Mouse (Mus musculus) intestine, embryonic 15.5 days (tissue): Measurements from ENCODE around the gene Sptbn1. TPM values are rescaled to one million over a fixed set of nuclear protein-coding genes. Genes with fewer than 3 reads are reported as not detected.

Source experiments
- ATAC-seq: fragments of 200-750 bp; cut with Nextera tagmentation; 2 replicates; pipeline ENCODE4 v1.8.0; 2017; ENCODE audit warnings: moderate TSS enrichment, moderate library complexity
- H3K27ac ChIP-seq: fragments of 300-500 bp; sonication (generic); 2 replicates; pipeline ENCODE4 v1.5.1; 2015; ENCODE audit warnings: mild to moderate bottlenecking, inconsistent platforms
- H3K27me3 ChIP-seq: fragments of 300-500 bp; sonication (generic); replicated peaks from 2 replicates; pipeline ENCODE4 v1.6.1; 2015; ENCODE audit warnings: inconsistent platforms
- H3K36me3 ChIP-seq: fragments of 300-500 bp; sonication (generic); 2 replicates; pipeline ENCODE4 v1.6.1; 2015; ENCODE audit warnings: inconsistent platforms
- H3K4me1 ChIP-seq: fragments of 300-500 bp; sonication (generic); replicated peaks from 2 replicates; pipeline ENCODE4 v1.6.1; 2015; ENCODE audit warnings: inconsistent platforms
- H3K4me2 ChIP-seq: fragments of 300-500 bp; sonication (generic); replicated peaks from 2 replicates; pipeline ENCODE4 v1.6.1; 2015; ENCODE audit warnings: mild to moderate bottlenecking, inconsistent platforms
- H3K4me3 ChIP-seq: fragments of 300-500 bp; sonication (generic); replicated peaks from 2 replicates; pipeline ENCODE4 v1.5.1; 2015; ENCODE audit warnings: inconsistent platforms
- H3K9ac ChIP-seq: fragments of 300-500 bp; sonication (generic); 2 replicates; pipeline ENCODE4 v1.6.1; 2015; ENCODE audit warnings: inconsistent platforms
- H3K9me3 ChIP-seq: fragments of 300-500 bp; sonication (generic); 2 replicates; pipeline ENCODE4 v1.6.1; 2016; ENCODE audit warnings: inconsistent platforms
- WGBS: fragments of 180-500 bp; shearing (Covaris S2); methylation state at CpG from one replicate; pipeline ENCODE4 v1.1.7; 2015; 5-methylcytosine and 5-hydroxymethylcytosine counted together
- polyA plus RNA-seq: library from polyadenylated mRNA; unstranded; fragments of >200 nt; fragmentation: Nextera tagmentation; extraction: Ambion mirVana; gene quantifications from 2 replicates; pipeline ENCODE4 v1.2.1, GENCODE M21; 2015

The Sptbn1 gene
- polyA plus RNA-seq, 1 experiment from 2014 or later = 117 TPM

- ATAC-seq = no peak
- H3K36me3 ChIP-seq = no peaks in the 10 kb centered on the region
- no peak overlapping the region for H3K4me3 ChIP-seq
- no peak overlapping the region for H3K4me2 ChIP-seq
- WGBS = 79% methylated on average over 4 of the region's 4 CpGs
- H3K4me1 ChIP-seq = 0 out of 2 replicates have a peak, but pooled peaks cover 2% of the 10 kb centered on the region
- H3K27ac ChIP-seq = no peak overlapping the region
- H3K9me3 ChIP-seq = no peaks in the 10 kb centered on the region
- H3K9ac ChIP-seq = no peak overlapping the region
- H3K27me3 ChIP-seq = no peaks in the 10 kb centered on the region
Observed at GRCm38 (mm10) chr11:30249452-30250016, 18.4 kb downstream of the Sptbn1 start.

DNA sequence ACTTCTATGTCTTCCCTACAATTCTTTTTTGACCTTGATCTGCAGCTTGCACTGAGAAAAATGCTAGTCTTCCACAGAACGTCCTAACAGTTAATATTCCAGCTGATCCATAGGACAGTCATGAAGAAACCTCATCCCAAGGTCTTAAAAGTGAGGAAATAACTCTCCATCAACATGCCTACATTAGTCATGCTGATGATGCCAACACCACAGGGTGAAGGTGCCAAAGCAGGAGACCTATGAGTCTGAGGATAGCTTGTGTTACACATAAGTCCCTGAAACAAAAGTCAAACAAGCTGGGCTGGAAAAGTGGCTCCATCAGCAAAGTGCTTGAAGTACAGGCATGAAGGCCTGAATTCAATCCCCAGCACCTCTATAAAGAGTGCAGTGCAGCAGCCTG lies 20.9 kb downstream of the Sptbn1 start:
- Histone ChIP-seq H3K9ac (no peak overlapping the region), H3K4me1 (0 out of 2 replicates have a peak, but pooled peaks cover 2% of the 10 kb centered on the region), H3K9me3 (no peaks in the 10 kb centered on the region), H3K4me3 (no peak overlapping the region), H3K27ac (no peak overlapping the region), H3K36me3 (no peaks in the 10 kb centered on the region), H3K27me3 (no peaks in the 10 kb centered on the region), H3K4me2 (no peak overlapping the region)
- WGBS = 59% methylated on average over 1 of the region's 1 CpGs
- ATAC-seq = no peak

GRCm38 (mm10) chr11:30246161-30246560 lies 21.8 kb downstream of the Sptbn1 start:
- no peak for ATAC-seq
- H3K9me3 ChIP-seq = no peaks in the 10 kb centered on the region
- WGBS = 51% methylated on average over 11 of the region's 11 CpGs
- H3K4me1 ChIP-seq = 0 out of 2 replicates have a peak, but pooled peaks cover 2% of the 10 kb centered on the region
- no peak overlapping the region for H3K9ac ChIP-seq
- no peaks in the 10 kb centered on the region for H3K27me3 ChIP-seq
- H3K36me3 ChIP-seq = no peaks in the 10 kb centered on the region
- no peak overlapping the region for H3K4me3 ChIP-seq
- H3K4me2 ChIP-seq = no peak overlapping the region
- no peak overlapping the region for H3K27ac ChIP-seq

- no peaks in the 10 kb centered on the region for H3K36me3 ChIP-seq
- H3K4me3 ChIP-seq = no peak overlapping the region
- H3K27ac ChIP-seq = no peak overlapping the region
- no peak overlapping the region for H3K4me2 ChIP-seq
- H3K27me3 ChIP-seq = no peaks in the 10 kb centered on the region
- H3K9ac ChIP-seq = no peak overlapping the region
- no peaks in the 10 kb centered on the region for H3K9me3 ChIP-seq
- ATAC-seq = no peak
- WGBS = 53% methylated on average over 1 of the region's 1 CpGs
- H3K4me1 ChIP-seq = 0 out of 2 replicates have a peak, but pooled peaks cover 2% of the 10 kb centered on the region
Observed at GRCm38 (mm10) chr11:30244172-30244571, 23.8 kb downstream of the Sptbn1 start.

DNA sequence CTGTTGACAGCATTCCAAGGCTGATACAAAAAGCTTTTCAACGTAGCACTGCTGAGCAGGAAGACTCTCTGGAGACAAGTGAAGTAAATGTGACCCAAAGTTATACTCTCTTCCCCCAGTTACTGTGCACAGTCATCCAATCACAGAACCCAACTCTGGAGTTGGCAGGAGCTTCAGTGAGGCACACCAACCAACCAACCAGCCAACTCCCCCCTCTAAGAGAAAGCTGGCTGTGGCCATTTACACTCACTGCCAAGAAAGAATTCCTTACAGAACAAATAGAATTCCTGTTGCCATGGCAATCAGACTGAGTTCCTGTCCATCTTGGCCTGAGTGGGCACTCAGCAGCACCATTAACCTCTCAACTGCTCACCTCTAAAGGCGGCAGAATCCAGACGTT lies 24.4 kb downstream of the Sptbn1 start:
- H3K36me3 ChIP-seq = no peaks in the 10 kb centered on the region
- H3K27ac ChIP-seq = no peak overlapping the region
- WGBS = 49% methylated on average over 3 of the region's 3 CpGs
- H3K9ac ChIP-seq = no peak overlapping the region
- no peaks in the 10 kb centered on the region for H3K27me3 ChIP-seq
- no peaks in the 10 kb centered on the region for H3K9me3 ChIP-seq
- no peak overlapping the region for H3K4me3 ChIP-seq
- H3K4me2 ChIP-seq = no peak overlapping the region
- H3K4me1 ChIP-seq = 0 out of 2 replicates have a peak, but pooled peaks cover 2% of the 10 kb centered on the region
- ATAC-seq = no peak

DNA sequence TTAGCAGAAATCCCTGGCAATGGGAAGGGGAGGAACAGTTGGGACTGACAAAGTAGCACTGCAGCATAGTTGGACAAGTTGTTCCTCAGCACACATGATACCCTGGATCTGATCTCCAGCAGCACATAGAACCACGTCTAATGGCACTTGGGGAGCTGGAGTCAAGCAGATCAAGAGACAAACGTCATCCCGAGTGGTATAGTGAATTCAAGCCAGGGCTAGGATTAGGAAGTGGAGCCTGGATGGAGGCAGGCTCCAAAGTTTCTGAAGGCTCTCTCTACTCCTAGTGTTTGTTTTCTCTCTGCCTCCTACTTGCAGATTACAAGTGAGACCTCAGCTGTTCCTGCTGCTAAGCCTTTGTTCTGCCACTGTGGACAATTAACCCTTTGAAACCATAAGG lies 27.1 kb downstream of the Sptbn1 start:
- 64% methylated on average over 3 of the region's 3 CpGs for WGBS
- no peaks in the 10 kb centered on the region for H3K27me3 ChIP-seq
- H3K9ac ChIP-seq = no peak overlapping the region
- H3K36me3 ChIP-seq = no peaks in the 10 kb centered on the region
- no peak overlapping the region for H3K4me2 ChIP-seq
- no peak for ATAC-seq
- H3K9me3 ChIP-seq = no peaks in the 10 kb centered on the region
- no peak overlapping the region for H3K27ac ChIP-seq
- H3K4me1 ChIP-seq = no peaks in the 10 kb centered on the region
- no peak overlapping the region for H3K4me3 ChIP-seq

GRCm38 (mm10) chr11:30237960-30238359 lies 30.0 kb downstream of the Sptbn1 start:
- no peak overlapping the region for H3K27ac ChIP-seq
- no peaks in the 10 kb centered on the region for H3K9me3 ChIP-seq
- 73% methylated on average over 4 of the region's 4 CpGs for WGBS
- H3K4me1 ChIP-seq = 0 out of 2 replicates have a peak, but pooled peaks cover 1% of the 10 kb centered on the region
- H3K4me2 ChIP-seq = no peak overlapping the region
- no peaks in the 10 kb centered on the region for H3K36me3 ChIP-seq
- H3K27me3 ChIP-seq = no peaks in the 10 kb centered on the region
- no peak for ATAC-seq
- H3K4me3 ChIP-seq = no peak overlapping the region
- H3K9ac ChIP-seq = no peak overlapping the region

DNA sequence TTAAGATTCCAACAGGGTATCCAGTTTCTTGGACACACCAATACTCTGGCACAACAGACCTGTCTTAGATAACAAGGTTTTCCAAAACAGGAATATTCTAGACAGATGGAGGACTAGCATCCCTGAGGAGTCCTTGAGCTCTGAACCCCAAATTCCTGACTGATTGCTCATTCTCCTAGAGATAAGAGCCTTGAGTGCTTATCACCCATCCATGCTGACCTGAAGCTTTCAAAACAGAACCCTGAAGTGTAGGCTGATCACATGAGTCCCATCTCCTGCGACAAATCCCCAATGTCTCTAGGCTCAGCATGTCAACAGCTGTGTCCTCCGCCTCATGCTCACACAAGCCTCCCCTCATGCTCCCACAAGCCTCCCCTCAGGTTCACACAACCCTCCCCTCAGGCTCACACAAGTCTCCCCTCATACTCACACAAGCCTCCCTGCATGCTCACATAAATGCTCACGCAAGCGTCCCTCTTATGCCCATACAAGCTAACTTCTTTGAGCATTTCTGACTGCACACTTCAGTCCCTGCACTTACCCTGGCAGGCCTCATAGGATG lies 31.2 kb downstream of the Sptbn1 start:
- H3K9me3 ChIP-seq = no peaks in the 10 kb centered on the region
- no peak for ATAC-seq
- 77% methylated on average over 4 of the region's 4 CpGs for WGBS
- no peak overlapping the region for H3K4me3 ChIP-seq
- no peak overlapping the region for H3K27ac ChIP-seq
- 0 out of 2 replicates have a peak, but pooled peaks cover 2% of the 10 kb centered on the region for H3K4me1 ChIP-seq
- H3K4me2 ChIP-seq = no peak overlapping the region
- H3K36me3 ChIP-seq = no peaks in the 10 kb centered on the region
- no peaks in the 10 kb centered on the region for H3K27me3 ChIP-seq
- H3K9ac ChIP-seq = no peak overlapping the region

DNA sequence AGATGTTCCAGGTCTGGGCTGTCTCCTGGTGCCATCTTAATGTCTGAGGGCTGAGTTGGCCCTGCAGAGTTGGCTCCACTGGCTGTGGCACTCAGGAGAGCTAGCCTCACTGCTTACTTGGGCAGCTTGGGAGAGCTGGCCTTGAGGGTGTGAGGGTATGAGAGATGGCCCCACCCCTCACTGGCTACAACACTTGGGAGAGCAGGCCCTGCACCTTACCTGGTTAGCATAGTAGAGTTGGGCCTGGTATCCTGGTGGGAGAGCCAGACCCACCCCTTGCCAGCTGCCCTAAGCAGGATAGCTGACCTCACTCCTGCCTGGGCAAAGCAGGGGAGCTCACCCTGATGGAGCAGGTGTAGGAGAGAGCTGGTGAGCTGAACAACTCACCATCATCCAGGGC lies 32.3 kb downstream of the Sptbn1 start:
- Histone ChIP-seq H3K4me2 (no peak overlapping the region), H3K27me3 (no peaks in the 10 kb centered on the region), H3K36me3 (no peaks in the 10 kb centered on the region), H3K27ac (no peak overlapping the region), H3K9me3 (no peaks in the 10 kb centered on the region), H3K9ac (no peak overlapping the region), H3K4me1 (peaks cover 13% of the 10 kb centered on the region), H3K4me3 (no peak overlapping the region)
- ATAC-seq = no peak

- no peaks in the 10 kb centered on the region for H3K9me3 ChIP-seq
- no peak overlapping the region for H3K9ac ChIP-seq
- 77% methylated on average over 2 of the region's 2 CpGs for WGBS
- H3K4me1 ChIP-seq = peaks cover 17% of the 10 kb centered on the region
- ATAC-seq = no peak
- no peaks in the 10 kb centered on the region for H3K27me3 ChIP-seq
- H3K27ac ChIP-seq = no peak overlapping the region
- no peak overlapping the region for H3K4me2 ChIP-seq
- no peaks in the 10 kb centered on the region for H3K36me3 ChIP-seq
- H3K4me3 ChIP-seq = no peak overlapping the region
Observed at GRCm38 (mm10) chr11:30235218-30235617, 32.8 kb downstream of the Sptbn1 start.

- Histone ChIP-seq H3K4me2 (no peak overlapping the region), H3K9me3 (no peaks in the 10 kb centered on the region), H3K9ac (no peak overlapping the region), H3K36me3 (no peaks in the 10 kb centered on the region), H3K27me3 (no peaks in the 10 kb centered on the region), H3K4me3 (no peak overlapping the region), H3K27ac (no peak overlapping the region), H3K4me1 (peaks cover 19% of the 10 kb centered on the region)
- WGBS = 89% methylated on average over 4 of the region's 4 CpGs
- ATAC-seq = no peak
Observed at GRCm38 (mm10) chr11:30233946-30234345, 34.0 kb downstream of the Sptbn1 start.

- ATAC-seq = peak; percentile 63; the same call in 1 of the 2 replicates
Observed at GRCm38 (mm10) chr11:30232082-30232481, 35.9 kb downstream of the Sptbn1 start.

DNA sequence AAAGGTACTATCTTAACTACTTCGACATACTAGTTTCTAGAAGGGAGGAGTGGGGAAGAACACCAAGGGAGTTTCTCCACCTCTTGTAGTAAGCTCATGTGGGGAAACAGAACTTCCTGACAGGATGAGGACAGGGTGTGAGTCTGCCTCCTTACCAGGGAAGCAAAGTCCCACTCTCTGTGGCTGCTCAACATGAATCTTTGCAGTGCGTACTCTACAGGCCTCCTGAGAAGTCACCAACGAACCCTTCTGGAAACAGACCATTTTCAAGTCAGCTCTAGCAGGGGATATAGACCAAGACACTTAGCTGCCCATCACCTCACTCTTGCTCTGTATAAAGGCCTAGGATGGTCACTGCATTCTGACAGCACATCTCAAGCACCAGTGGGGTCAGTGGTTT lies 36.6 kb downstream of the Sptbn1 start:
- no peak for ATAC-seq
- H3K27me3 ChIP-seq = no peaks in the 10 kb centered on the region
- H3K27ac ChIP-seq = no peak overlapping the region
- H3K4me3 ChIP-seq = no peak overlapping the region
- no peak overlapping the region for H3K9ac ChIP-seq
- no peak overlapping the region for H3K4me2 ChIP-seq
- WGBS = 71% methylated on average over 3 of the region's 3 CpGs
- H3K9me3 ChIP-seq = no peaks in the 10 kb centered on the region
- H3K4me1 ChIP-seq = peaks cover 19% of the 10 kb centered on the region
- H3K36me3 ChIP-seq = no peaks in the 10 kb centered on the region

More at GRCm38 (mm10) chr11:30232082-30232481, 35.9 kb downstream of the Sptbn1 start:
- Histone ChIP-seq H3K27me3 (no peaks in the 10 kb centered on the region), H3K27ac (no peak overlapping the region), H3K9ac (no peak overlapping the region), H3K4me2 (no peak overlapping the region), H3K4me3 (no peak overlapping the region), H3K9me3 (no peaks in the 10 kb centered on the region), H3K4me1 (peaks cover 19% of the 10 kb centered on the region), H3K36me3 (no peaks in the 10 kb centered on the region)
- 62% methylated on average over 2 of the region's 2 CpGs for WGBS
